In genomic region chr3:59208650-59209548, GRCm38 (mm10) we compare ENCODE assay signal across 8 mouse cellular contexts. TPM values are rescaled to one million over a fixed set of nuclear protein-coding genes. Genes with fewer than 3 reads are reported as not detected.
A peak's percentile ranks its signal among the peaks of the same experiment; 100 is the strongest.
DNase-seq lines count a peak whose midpoint lies in the region; ATAC-seq and TF ChIP-seq lines count a peak whose summit lies in the region.

No protein-coding gene starts in this region.

- H3K27ac ChIP-seq in heart, embryonic 12.5 days (ENCODE audit: poor library complexity, severe bottlenecking), result no peak overlapping the region
- peak overlapping the region; percentile 84 for H3K27ac ChIP-seq in bone marrow macrophage, adult 2 months (ENCODE audit: insufficient read depth, low read depth, low read length)
- H3K27ac ChIP-seq in embryonic facial prominence, embryonic 14.5 days (replicated peaks; ENCODE audit: low read depth, low read length), result peak overlapping the region; percentile 59; the same call in 1 of the 2 replicates

- no peak overlapping the region for H3K9ac ChIP-seq in heart, embryonic 12.5 days
- H3K9ac ChIP-seq in embryonic facial prominence, embryonic 14.5 days (ENCODE audit: low read depth, low read length), result no peak overlapping the region

- H3K27me3 ChIP-seq in heart, embryonic 12.5 days (replicated peaks), result no peaks in the 10 kb centered on the region
- no peaks in the 10 kb centered on the region for H3K27me3 ChIP-seq in embryonic facial prominence, embryonic 14.5 days (replicated peaks; ENCODE audit: control insufficient read depth, insufficient read depth, low read length)

- 67% methylated on average over 4 of the region's 4 CpGs for WGBS in heart, embryonic 12.5 days
- 64% methylated on average over 4 of the region's 4 CpGs for WGBS in embryonic facial prominence, embryonic 14.5 days
- 62% methylated on average over 4 of the region's 4 CpGs for WGBS in large intestine, adult 2 months

- no peaks in the 10 kb centered on the region for H3K36me3 ChIP-seq in heart, embryonic 12.5 days
- H3K36me3 ChIP-seq in embryonic facial prominence, embryonic 14.5 days (ENCODE audit: control insufficient read depth, insufficient read depth, low read length), result no peaks in the 10 kb centered on the region

- H3K4me1 ChIP-seq in heart, embryonic 12.5 days (replicated peaks), result peaks cover 21% of the 10 kb centered on the region
- peaks cover 77% of the 10 kb centered on the region for H3K4me1 ChIP-seq in bone marrow macrophage, adult 2 months (ENCODE audit: control insufficient read depth, insufficient read depth, low read length)
- H3K4me1 ChIP-seq in embryonic facial prominence, embryonic 14.5 days (ENCODE audit: control insufficient read depth, insufficient read depth, low read length), result peaks cover 6% of the 10 kb centered on the region; the same call in 1 of the 2 replicates

- no peak overlapping the region for H3K4me2 ChIP-seq in heart, embryonic 12.5 days
- H3K4me2 ChIP-seq in embryonic facial prominence, embryonic 14.5 days (ENCODE audit: low read depth, low read length), result no peak overlapping the region

- peak; percentile 88 for DNase-seq in heart, adult 11 months
- DNase-seq in 416B (ENCODE audit: low read depth), result peak; percentile 80
- peak; percentile 86 for DNase-seq in embryonic facial prominence, embryonic 14.5 days (ENCODE audit: low spot score)
- peak; percentile 44 for DNase-seq in large intestine, adult 2 months (ENCODE audit: low read depth, low spot score)
- DNase-seq in naive thymus-derived CD4-positive, alpha-beta T cell, adult 2 months (ENCODE audit: low read depth), result peak; percentile 80
- no peak for DNase-seq in frontal cortex, postnatal 14 days (ENCODE audit: low spot score in 2 of 2)

- no peak for ATAC-seq in heart, embryonic 12.5 days (ENCODE audit: insufficient number of reproducible peaks, low FRiP score)
- no peak; the same call in 1 of the 2 replicates for ATAC-seq in embryonic facial prominence, embryonic 14.5 days (ENCODE audit: low read depth)

- TF ChIP-seq POLR2A in bone marrow macrophage, adult 2 months (IDR thresholded peaks at IDR 0.05; ENCODE audit: borderline replicate concordance, low read depth, low read length), result no peak

- H3K9me3 ChIP-seq in heart, embryonic 12.5 days (replicated peaks), result no peaks in the 10 kb centered on the region
- H3K9me3 ChIP-seq in embryonic facial prominence, embryonic 14.5 days (ENCODE audit: control insufficient read depth, low read length), result no peaks in the 10 kb centered on the region

- TF ChIP-seq CTCF in bone marrow macrophage, adult 2 months (IDR thresholded peaks at IDR 0.05; ENCODE audit: low read depth, low read length), result no peak

- no peak overlapping the region for H3K4me3 ChIP-seq in heart, embryonic 12.5 days
- peak overlapping the region; percentile 26; the same call in 1 of the 2 replicates for H3K4me3 ChIP-seq in bone marrow macrophage, adult 2 months (ENCODE audit: insufficient read depth, low read length)
- no peak overlapping the region for H3K4me3 ChIP-seq in embryonic facial prominence, embryonic 14.5 days (ENCODE audit: low read depth, low read length)

RNA-seq across cellular contexts. Expression of gene P2ry13, which starts 1.8 kb away (rescaled TPM):
- 0.45 and 0.79 TPM in 2 replicates for polyA plus RNA-seq in heart, embryonic 12.5 days (2016; fragmentation: Nextera tagmentation; extraction: Ambion mirVana)
- 18.7 and 21.0 TPM in 2 replicates for polyA plus RNA-seq in bone marrow macrophage, adult 2 months (2012; ENCODE audit: insufficient read depth, insufficient read length, missing spikeins)
- 2.0 and 2.5 TPM in 2 replicates for polyA plus RNA-seq in embryonic facial prominence, embryonic 14.5 days (2014; fragmentation: Nextera tagmentation; extraction: Ambion mirVana)
- 1.7 and 2.9 TPM in 2 replicates for polyA plus RNA-seq in large intestine, adult 2 months (2012; rRNA removed)

RNA-seq across cellular contexts. Expression of gene Gpr87, which starts 14.0 kb away (rescaled TPM):
- polyA plus RNA-seq in heart, embryonic 12.5 days (2016; fragmentation: Nextera tagmentation; extraction: Ambion mirVana), result 0.14 TPM in 1 of 2 replicates, not detected in the other
- not detected in 2 replicates for polyA plus RNA-seq in bone marrow macrophage, adult 2 months (2012; ENCODE audit: insufficient read depth, insufficient read length, missing spikeins)
- polyA plus RNA-seq in embryonic facial prominence, embryonic 14.5 days (2014; fragmentation: Nextera tagmentation; extraction: Ambion mirVana), result 7.4 and 7.9 TPM in 2 replicates
- not detected in 2 replicates for polyA plus RNA-seq in large intestine, adult 2 months (2012; rRNA removed)

RNA-seq across cellular contexts. Expression of gene P2ry12, which starts 53.8 kb away (rescaled TPM):
- 1.5 and 2.1 TPM in 2 replicates for polyA plus RNA-seq in heart, embryonic 12.5 days (2016; fragmentation: Nextera tagmentation; extraction: Ambion mirVana)
- 34.6 and 38.6 TPM in 2 replicates for polyA plus RNA-seq in bone marrow macrophage, adult 2 months (2012; ENCODE audit: insufficient read depth, insufficient read length, missing spikeins)
- 2.8 and 3.7 TPM in 2 replicates for polyA plus RNA-seq in embryonic facial prominence, embryonic 14.5 days (2014; fragmentation: Nextera tagmentation; extraction: Ambion mirVana)
- polyA plus RNA-seq in large intestine, adult 2 months (2012; rRNA removed), result 1.1 and 2.5 TPM in 2 replicates

RNA-seq across cellular contexts. Expression of gene P2ry14, which starts 55.5 kb away (rescaled TPM):
- polyA plus RNA-seq in heart, embryonic 12.5 days (2016; fragmentation: Nextera tagmentation; extraction: Ambion mirVana), result 1.1 and 1.8 TPM in 2 replicates
- polyA plus RNA-seq in bone marrow macrophage, adult 2 months (2012; ENCODE audit: insufficient read depth, insufficient read length, missing spikeins), result 65.5 and 75.6 TPM in 2 replicates
- 1.8 and 2.1 TPM in 2 replicates for polyA plus RNA-seq in embryonic facial prominence, embryonic 14.5 days (2014; fragmentation: Nextera tagmentation; extraction: Ambion mirVana)
- polyA plus RNA-seq in large intestine, adult 2 months (2012; rRNA removed), result 12.0 and 12.7 TPM in 2 replicates

Comparison
In these comparisons a context has a peak if more than half of its experiments do, and no peak if none do; other contexts are left out.
1. DNase-seq: peak in heart, adult 11 months (single experiment), 416B (single experiment), embryonic facial prominence, embryonic 14.5 days (single experiment), large intestine, adult 2 months (single experiment) and naive thymus-derived CD4-positive, alpha-beta T cell, adult 2 months (single experiment); none in frontal cortex, postnatal 14 days (0 of 2).